Mouse (Mus musculus) heart, embryonic 12.5 days (tissue): ENCODE measurements at regions not wholly inside any gene's neighbourhood (a gene's known extent, or its start where the extent isn't known, plus 50 kb on each side); places are given as distances from the start of the nearest gene placed in this dataset.
A peak's percentile ranks its signal among the peaks of the same experiment; 100 is the strongest.

Experiments
- ATAC-seq: fragments of 200-750 bp; cut with Nextera tagmentation; 2 replicates; pipeline ENCODE4 v1.8.0; 2017; ENCODE audit warnings: moderate TSS enrichment, moderate library complexity; ENCODE audit not compliant: insufficient number of reproducible peaks, low FRiP score
- H3K27ac ChIP-seq: fragments of 300-500 bp; sonication (generic); 2 replicates; pipeline ENCODE4 v1.5.1; 2016; ENCODE audit warnings: mild to moderate bottlenecking, moderate library complexity; ENCODE audit not compliant: poor library complexity, severe bottlenecking
- H3K27me3 ChIP-seq: fragments of 300-500 bp; sonication (generic); replicated peaks from 2 replicates; pipeline ENCODE4 v1.6.1; 2016; ENCODE audit warnings: mild to moderate bottlenecking, moderate library complexity
- H3K36me3 ChIP-seq: fragments of 300-500 bp; sonication (generic); 2 replicates; pipeline ENCODE4 v1.6.1; 2016; ENCODE audit warnings: mild to moderate bottlenecking, moderate library complexity
- H3K4me1 ChIP-seq: fragments of 300-500 bp; sonication (generic); replicated peaks from 2 replicates; pipeline ENCODE4 v1.6.1; 2016; ENCODE audit warnings: mild to moderate bottlenecking
- H3K4me2 ChIP-seq: fragments of 300-500 bp; sonication (generic); 2 replicates; pipeline ENCODE4 v1.6.1; 2016; ENCODE audit warnings: mild to moderate bottlenecking, moderate library complexity
- H3K4me3 ChIP-seq: fragments of 300-500 bp; sonication (generic); 2 replicates; pipeline ENCODE4 v1.5.1; 2016; ENCODE audit warnings: mild to moderate bottlenecking
- H3K9ac ChIP-seq: fragments of 300-500 bp; sonication (generic); 2 replicates; pipeline ENCODE4 v1.6.1; 2016; ENCODE audit warnings: mild to moderate bottlenecking, moderate library complexity
- H3K9me3 ChIP-seq: fragments of 300-500 bp; sonication (generic); replicated peaks from 2 replicates; pipeline ENCODE4 v1.6.1; 2016; ENCODE audit warnings: mild to moderate bottlenecking, moderate library complexity
- WGBS: fragments of 180-500 bp; shearing (Covaris S2); methylation state at CpG from one replicate; pipeline ENCODE4 v1.1.7; 2016; 5-methylcytosine and 5-hydroxymethylcytosine counted together

DNA sequence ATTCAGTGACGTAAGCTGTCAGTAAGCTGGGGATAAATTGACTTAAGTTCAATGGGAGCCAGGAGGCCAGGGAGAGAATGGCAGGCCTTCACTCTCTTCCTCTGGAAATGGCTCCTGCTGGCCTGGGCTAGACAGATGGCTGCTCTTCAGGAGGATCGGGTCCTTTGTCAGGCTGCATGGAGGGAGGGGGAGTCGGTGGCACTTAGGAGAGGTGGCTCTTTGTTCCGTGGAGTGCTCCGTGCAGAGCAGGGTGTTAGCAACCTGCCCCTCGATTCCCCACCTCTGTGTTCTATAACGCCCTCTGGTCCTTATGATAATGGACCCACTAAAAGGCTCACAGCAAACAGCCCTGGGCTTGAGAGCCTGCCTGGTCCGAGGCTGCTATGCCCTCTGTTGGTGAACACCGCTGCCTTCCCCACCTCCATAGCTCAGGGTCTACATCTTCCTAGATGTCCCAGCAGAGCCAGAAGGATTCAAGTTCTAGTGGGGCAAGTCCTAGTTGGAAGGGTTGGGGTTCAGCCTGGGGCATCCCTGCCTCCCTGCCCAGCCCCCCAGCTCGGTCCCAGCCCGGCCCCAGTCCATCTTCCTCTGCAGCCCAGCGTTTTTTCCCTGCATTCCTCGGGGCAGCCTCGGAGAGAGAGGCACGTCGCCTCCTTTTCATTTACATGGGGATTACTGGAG lies 232.1 kb upstream of the 4930535I16Rik start:
- 8% methylated on average over 16 of the region's 16 CpGs for WGBS
- 0 out of 2 replicates have a peak, but pooled peaks have one; percentile 6 for ATAC-seq
- no peaks in the 10 kb centered on the region for H3K9me3 ChIP-seq
- H3K4me1 ChIP-seq: peaks cover 7% of the 10 kb centered on the region
- peak overlapping the region; percentile 7; the same call in 1 of the 2 replicates for H3K4me3 ChIP-seq
- H3K9ac ChIP-seq: no peak overlapping the region
- H3K27ac ChIP-seq: no peak overlapping the region
- peak overlapping the region; percentile 54 for H3K4me2 ChIP-seq
- peaks cover 18% of the 10 kb centered on the region for H3K27me3 ChIP-seq
- no peaks in the 10 kb centered on the region for H3K36me3 ChIP-seq

DNA sequence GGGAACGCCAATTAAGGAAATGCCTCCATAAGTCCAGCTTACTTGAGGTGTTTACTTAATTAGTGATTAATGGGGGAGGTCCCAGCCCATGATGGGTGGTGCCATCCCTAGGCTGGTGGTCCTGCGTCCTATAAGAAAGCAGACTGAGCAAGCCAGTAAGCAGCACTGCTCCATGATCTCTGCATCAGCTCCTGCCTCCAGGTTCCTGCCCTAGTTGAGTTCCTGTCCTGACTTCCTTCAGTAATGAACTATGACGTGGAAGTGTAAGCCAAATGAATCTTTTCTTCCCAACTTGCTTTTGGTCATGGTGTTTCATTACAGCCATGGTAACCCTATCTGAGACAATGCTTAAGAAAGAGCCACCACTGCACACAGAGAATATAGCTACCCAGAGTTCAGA lies 231.2 kb upstream of the 4930535I16Rik start:
- Histone ChIP-seq H3K9ac (no peak overlapping the region), H3K4me2 (no peak overlapping the region), H3K4me3 (no peak overlapping the region), H3K4me1 (peaks cover 7% of the 10 kb centered on the region), H3K27me3 (peaks cover 21% of the 10 kb centered on the region), H3K9me3 (no peaks in the 10 kb centered on the region), H3K27ac (no peak overlapping the region), H3K36me3 (no peaks in the 10 kb centered on the region)
- WGBS: 81% methylated on average over 3 of the region's 3 CpGs
- ATAC-seq: no peak

DNA sequence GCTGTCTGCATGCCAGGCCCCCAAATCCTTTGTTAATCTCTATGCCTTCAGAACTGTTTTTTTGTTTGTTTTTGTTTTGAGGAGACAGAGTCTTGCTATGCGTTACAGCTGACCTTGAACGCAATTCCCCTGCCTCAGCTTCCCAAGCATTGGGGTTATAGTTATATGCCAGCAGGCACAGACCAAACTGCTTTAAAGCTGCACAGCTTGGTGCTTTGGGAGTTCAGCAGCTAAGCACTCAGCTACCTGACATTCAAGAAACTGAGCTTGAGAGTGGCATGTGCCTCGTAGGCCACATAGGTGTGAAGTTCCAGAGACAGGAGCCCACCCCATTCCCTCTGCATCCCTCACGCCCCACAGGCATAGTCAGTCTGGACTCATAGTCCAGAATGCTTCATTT lies 229.5 kb upstream of the 4930535I16Rik start:
- no peaks in the 10 kb centered on the region for H3K9me3 ChIP-seq
- H3K27me3 ChIP-seq: peaks cover 27% of the 10 kb centered on the region
- H3K4me3 ChIP-seq: no peak overlapping the region
- ATAC-seq: no peak
- WGBS: 66% methylated on average over 4 of the region's 4 CpGs
- no peak overlapping the region for H3K4me2 ChIP-seq
- no peak overlapping the region for H3K9ac ChIP-seq
- H3K4me1 ChIP-seq: peaks cover 10% of the 10 kb centered on the region
- H3K36me3 ChIP-seq: no peaks in the 10 kb centered on the region
- no peak overlapping the region for H3K27ac ChIP-seq

- H3K27me3 ChIP-seq: peaks cover 26% of the 10 kb centered on the region
- ATAC-seq: no peak
- no peak overlapping the region for H3K27ac ChIP-seq
- no peaks in the 10 kb centered on the region for H3K9me3 ChIP-seq
- H3K4me1 ChIP-seq: peaks cover 10% of the 10 kb centered on the region
- 0 out of 2 replicates have a peak overlapping the region, but pooled peaks have one; percentile 38 for H3K9ac ChIP-seq
- no peaks in the 10 kb centered on the region for H3K36me3 ChIP-seq
- WGBS: 15% methylated on average over 8 of the region's 8 CpGs
- H3K4me2 ChIP-seq: peak overlapping the region; percentile 27
- H3K4me3 ChIP-seq: no peak overlapping the region
Measured at GRCm38 (mm10) chr4:124146135-124146534, 228.3 kb upstream of the 4930535I16Rik start.

GRCm38 (mm10) chr4:124143630-124144029 lies 225.8 kb upstream of the 4930535I16Rik start:
- Histone ChIP-seq H3K27me3 (peaks cover 17% of the 10 kb centered on the region), H3K36me3 (no peaks in the 10 kb centered on the region), H3K4me3 (no peak overlapping the region), H3K27ac (no peak overlapping the region), H3K4me1 (peaks cover 10% of the 10 kb centered on the region), H3K4me2 (no peak overlapping the region), H3K9me3 (no peaks in the 10 kb centered on the region), H3K9ac (no peak overlapping the region)
- 41% methylated on average over 5 of the region's 5 CpGs for WGBS
- no peak for ATAC-seq

GRCm38 (mm10) chr4:124143226-124143625 lies 225.4 kb upstream of the 4930535I16Rik start:
- H3K36me3 ChIP-seq: no peaks in the 10 kb centered on the region

GRCm38 (mm10) chr4:124142083-124142482 lies 224.3 kb upstream of the 4930535I16Rik start:
- H3K9ac ChIP-seq: no peak overlapping the region
- no peaks in the 10 kb centered on the region for H3K36me3 ChIP-seq
- H3K27ac ChIP-seq: no peak overlapping the region
- peaks cover 10% of the 10 kb centered on the region for H3K4me1 ChIP-seq
- ATAC-seq: no peak
- H3K4me3 ChIP-seq: no peak overlapping the region
- H3K27me3 ChIP-seq: peaks cover 11% of the 10 kb centered on the region; the same call in 1 of the 2 replicates
- H3K4me2 ChIP-seq: no peak overlapping the region
- H3K9me3 ChIP-seq: no peaks in the 10 kb centered on the region
- WGBS: 15% methylated on average over 5 of the region's 5 CpGs

More at GRCm38 (mm10) chr4:124143226-124143625, 225.4 kb upstream of the 4930535I16Rik start:
- Histone ChIP-seq H3K9ac (no peak overlapping the region), H3K4me2 (no peak overlapping the region), H3K27me3 (peaks cover 17% of the 10 kb centered on the region), H3K9me3 (no peaks in the 10 kb centered on the region), H3K4me1 (peaks cover 10% of the 10 kb centered on the region), H3K4me3 (no peak overlapping the region), H3K27ac (no peak overlapping the region)
- no peak for ATAC-seq
- 49% methylated on average over 7 of the region's 7 CpGs for WGBS

DNA sequence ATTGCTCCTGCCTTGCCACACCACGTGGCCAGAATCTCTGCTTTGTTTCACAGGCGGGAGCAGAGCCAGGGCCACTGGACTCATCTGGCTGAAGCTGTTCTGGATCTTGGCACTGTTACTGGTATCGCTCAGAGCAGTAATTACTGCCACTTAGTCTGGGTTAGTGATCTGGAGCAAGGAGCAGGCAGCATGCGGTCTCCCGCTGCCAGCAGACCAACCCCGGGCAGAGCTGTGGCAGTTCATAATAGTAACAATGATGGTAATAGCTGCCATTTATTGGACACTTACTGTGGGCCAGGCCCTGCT lies 217.3 kb upstream of the 4930535I16Rik start:
- H3K9ac ChIP-seq: no peak overlapping the region
- peaks cover 11% of the 10 kb centered on the region for H3K4me1 ChIP-seq
- 52% methylated on average over 6 of the region's 6 CpGs for WGBS
- H3K27me3 ChIP-seq: no peaks in the 10 kb centered on the region; the same call in 1 of the 2 replicates
- ATAC-seq: no peak
- no peaks in the 10 kb centered on the region for H3K36me3 ChIP-seq
- no peaks in the 10 kb centered on the region for H3K9me3 ChIP-seq
- H3K27ac ChIP-seq: no peak overlapping the region
- no peak overlapping the region for H3K4me3 ChIP-seq
- H3K4me2 ChIP-seq: no peak overlapping the region

DNA sequence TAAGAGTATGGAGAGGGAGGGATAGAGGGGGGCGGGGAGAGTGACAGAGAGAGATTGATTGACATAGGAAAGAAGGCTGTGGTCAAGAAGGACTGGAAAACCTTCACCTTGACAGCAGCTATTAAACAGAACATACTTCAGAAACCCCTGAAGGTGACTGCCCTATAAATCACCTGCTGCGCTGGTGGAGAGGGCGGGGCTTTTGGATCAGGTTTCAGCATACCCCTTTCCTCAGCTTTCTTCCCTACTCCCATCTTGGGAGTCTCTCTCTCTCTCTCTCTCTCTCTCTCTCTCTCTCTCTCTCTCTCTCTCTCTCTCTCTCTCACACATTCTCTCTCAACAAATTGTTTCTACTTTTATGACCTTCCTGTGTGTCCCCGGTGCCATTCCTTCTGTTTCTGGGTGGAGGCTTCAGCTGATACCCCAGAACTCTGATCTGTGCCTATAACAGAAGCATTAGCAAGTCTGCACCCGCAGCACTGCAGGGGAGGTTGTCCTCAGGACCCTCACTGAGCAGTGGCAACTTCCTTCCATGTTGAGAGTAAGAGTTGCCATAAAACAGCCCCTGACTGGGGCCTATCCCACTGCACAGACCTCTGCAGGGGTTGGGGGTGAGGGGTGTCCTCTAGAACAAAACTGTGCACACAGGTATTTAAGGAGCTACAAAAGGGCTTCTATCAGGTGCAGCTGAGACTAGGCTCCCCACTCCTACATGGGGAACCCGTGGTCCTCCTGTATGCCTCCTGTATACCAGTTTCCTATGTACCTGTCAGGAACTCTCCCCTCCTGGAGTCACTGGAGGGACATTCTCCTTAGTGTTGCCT lies 216.7 kb upstream of the 4930535I16Rik start:
- no peak for ATAC-seq
- Histone ChIP-seq H3K4me1 (peaks cover 11% of the 10 kb centered on the region), H3K4me2 (no peak overlapping the region), H3K9ac (no peak overlapping the region), H3K4me3 (no peak overlapping the region), H3K27ac (no peak overlapping the region), H3K27me3 (no peaks in the 10 kb centered on the region; the same call in 1 of the 2 replicates), H3K9me3 (no peaks in the 10 kb centered on the region), H3K36me3 (no peaks in the 10 kb centered on the region)
- WGBS: 23% methylated on average over 6 of the region's 6 CpGs

GRCm38 (mm10) chr4:124130946-124131345 lies 213.1 kb upstream of the 4930535I16Rik start:
- WGBS: 71% methylated on average over 5 of the region's 5 CpGs
- Histone ChIP-seq H3K4me3 (no peak overlapping the region), H3K27ac (no peak overlapping the region), H3K9ac (no peak overlapping the region), H3K36me3 (no peaks in the 10 kb centered on the region), H3K4me2 (no peak overlapping the region), H3K27me3 (peaks cover 4% of the 10 kb centered on the region; the same call in 1 of the 2 replicates), H3K4me1 (peaks cover 11% of the 10 kb centered on the region), H3K9me3 (no peaks in the 10 kb centered on the region)
- no peak for ATAC-seq

DNA sequence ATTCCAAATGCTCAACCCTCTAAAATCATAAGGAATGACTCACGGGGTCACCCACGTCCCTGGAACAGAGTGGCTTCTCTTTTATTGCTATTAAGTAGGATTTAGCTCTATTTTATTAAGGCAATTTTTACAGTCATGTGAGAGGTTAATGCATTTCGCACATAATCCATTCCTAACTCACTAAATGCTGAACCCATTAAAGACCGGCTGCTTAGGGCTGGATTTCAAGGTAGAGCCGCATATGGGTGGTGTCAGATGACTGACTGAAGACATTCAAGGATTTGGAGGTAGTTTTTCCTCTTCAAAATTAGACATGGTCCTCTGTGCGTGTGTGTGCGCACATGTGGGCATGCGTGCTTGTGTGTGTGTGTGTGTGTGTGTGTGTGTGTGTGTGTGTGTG lies 208.4 kb upstream of the 4930535I16Rik start:
- H3K4me3 ChIP-seq: no peak overlapping the region
- no peaks in the 10 kb centered on the region for H3K9me3 ChIP-seq
- no peak overlapping the region for H3K4me2 ChIP-seq
- no peak overlapping the region for H3K9ac ChIP-seq
- no peaks in the 10 kb centered on the region for H3K36me3 ChIP-seq
- H3K27ac ChIP-seq: no peak overlapping the region
- no peaks in the 10 kb centered on the region for H3K4me1 ChIP-seq
- WGBS: 78% methylated on average over 8 of the region's 8 CpGs
- 0 out of 2 replicates have a peak, but pooled peaks cover 4% of the 10 kb centered on the region for H3K27me3 ChIP-seq
- no peak for ATAC-seq
